Mouse (Mus musculus) small intestine, adult 2 months (tissue): Measurements from ENCODE around the gene Sult6b2. TPM values are rescaled to one million over a fixed set of nuclear protein-coding genes. Genes with fewer than 3 reads are reported as not detected.
A peak's percentile ranks its signal among the peaks of the same experiment; 100 is the strongest.

Experiments used
- H3K27ac ChIP-seq: fragments of 200-500 bp; 2 replicates; pipeline ENCODE4 v1.5.1; 2012; ENCODE audit warnings: low read depth, low read length, control low read depth, inconsistent platforms; ENCODE audit not compliant: insufficient read depth
- H3K27me3 ChIP-seq: fragments of 200-500 bp; 2 replicates; pipeline ENCODE4 v1.6.1; 2012; ENCODE audit warnings: mild to moderate bottlenecking, moderate library complexity, low read length, inconsistent platforms; ENCODE audit not compliant: control insufficient read depth, insufficient read depth
- H3K36me3 ChIP-seq: fragments of 200-500 bp; 2 replicates; pipeline ENCODE4 v1.6.1; 2012; ENCODE audit warnings: mild to moderate bottlenecking, low read length, control low read depth, inconsistent platforms; ENCODE audit not compliant: control insufficient read depth, insufficient read depth
- H3K4me1 ChIP-seq: fragments of 200-500 bp; 2 replicates; pipeline ENCODE4 v1.6.1; 2012; ENCODE audit warnings: low read length, inconsistent platforms, mixed read lengths; ENCODE audit not compliant: control insufficient read depth, insufficient read depth, insufficient read length
- H3K4me3 ChIP-seq: fragments of 200-500 bp; 2 replicates; pipeline ENCODE4 v1.5.1; 2012; ENCODE audit warnings: low read depth, mild to moderate bottlenecking, control low read depth, inconsistent platforms, low read length, moderate library complexity
- CTCF ChIP-seq: fragments of 200-500 bp; IDR thresholded peaks from 2 replicates; pipeline ENCODE4 v1.5.1; 2012; ENCODE audit warnings: low read depth, mild to moderate bottlenecking, control low read depth, inconsistent platforms, low read length, moderate library complexity, mixed read lengths; ENCODE audit not compliant: insufficient replicate concordance, insufficient read length; ENCODE audit errors: extremely low read depth
- POLR2A ChIP-seq: fragments of 200-500 bp; IDR thresholded peaks from 2 replicates; pipeline ENCODE4 v1.6.1; 2012; ENCODE audit warnings: low read depth, mild to moderate bottlenecking, control low read depth, inconsistent platforms, low read length, moderate library complexity
- WGBS: fragments of 180-500 bp; shearing (Covaris S2); methylation state at CpG from one replicate; pipeline ENCODE4 v1.1.7; 2018; 5-methylcytosine and 5-hydroxymethylcytosine counted together
- polyA plus RNA-seq: library from polyadenylated mRNA; depleted of rRNA; stranded (reverse); fragments of >200 nt; gene quantifications from 2 replicates; pipeline ENCODE4 v1.2.3, GENCODE M21; 2012

Sult6b2 gene
- polyA plus RNA-seq, 1 experiment, result 0.20 TPM

DNA sequence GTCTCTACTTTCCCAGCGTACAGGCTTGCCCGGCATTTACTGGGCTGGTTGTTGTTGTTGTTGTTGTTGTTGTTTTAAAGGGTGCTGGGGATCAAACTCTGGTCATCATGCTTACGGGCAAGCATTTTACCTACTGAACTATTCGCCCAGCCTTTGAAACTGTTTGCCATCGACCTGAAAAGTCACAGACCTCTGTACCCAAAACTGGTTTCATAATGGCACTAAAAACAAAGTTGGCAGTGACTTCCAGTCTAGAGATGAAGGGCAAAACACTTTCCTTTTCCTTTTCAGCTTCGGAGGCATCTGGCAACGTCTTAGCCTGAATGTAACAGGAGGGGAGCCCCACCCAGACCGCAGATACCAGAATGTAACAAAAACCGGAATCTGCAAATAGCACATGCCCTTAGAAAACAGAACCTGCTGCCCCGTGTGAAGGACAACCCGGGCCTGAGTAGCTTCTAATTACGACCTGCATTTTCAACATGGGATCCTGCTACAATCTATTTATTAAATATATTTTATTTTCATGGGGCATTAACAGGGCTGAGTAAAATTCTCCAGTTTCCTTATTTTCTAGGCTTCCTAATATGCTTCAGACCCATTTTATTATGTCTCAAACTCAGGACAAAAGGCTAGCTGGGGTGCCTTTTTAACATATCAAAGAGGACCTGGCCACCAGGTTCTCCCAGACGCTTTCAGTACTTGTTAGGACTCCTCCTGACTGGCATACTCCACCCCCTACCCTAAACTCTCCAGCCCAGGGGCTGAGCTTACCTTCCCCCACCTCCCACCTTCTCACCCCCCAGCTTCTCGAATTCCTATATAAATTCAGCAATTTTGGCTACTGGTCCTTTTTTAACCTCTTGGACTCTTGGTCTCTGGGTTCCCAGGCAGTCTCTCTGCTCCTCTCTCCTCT is 51.7 kb downstream of the Sult6b2 start:
- Histone ChIP-seq H3K27ac (0 out of 2 replicates have a peak overlapping the region, but pooled peaks have one; percentile 4), H3K4me3 (no peak overlapping the region), H3K4me1 (peaks cover 12% of the 10 kb centered on the region; the same call in 1 of the 2 replicates), H3K27me3 (no peaks in the 10 kb centered on the region), H3K36me3 (no peaks in the 10 kb centered on the region)
- TF ChIP-seq CTCF, result no peak
- TF ChIP-seq POLR2A, result no peak
- 28% methylated on average over 14 of the region's 14 CpGs for WGBS

DNA sequence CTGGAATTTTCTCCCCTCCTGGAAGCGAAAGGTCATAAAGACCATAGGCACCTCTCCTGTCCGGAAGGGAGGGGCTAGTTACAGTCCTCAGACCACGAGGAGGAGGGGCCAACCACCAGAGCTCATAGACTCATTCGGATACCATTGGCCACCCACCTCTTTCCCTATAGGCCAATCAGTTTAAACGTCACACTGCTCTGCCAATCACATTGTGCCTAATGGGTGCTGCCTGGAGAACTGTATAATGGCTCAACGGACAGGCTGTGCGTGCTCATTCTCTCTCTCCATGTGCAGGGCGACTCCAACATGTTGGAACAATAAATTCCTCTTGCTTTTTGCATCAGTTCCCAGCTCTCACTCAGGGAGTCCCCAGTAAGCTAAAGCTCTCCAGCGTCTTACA is 52.9 kb downstream of the Sult6b2 start:
- Histone ChIP-seq H3K4me3 (no peak overlapping the region), H3K27me3 (no peaks in the 10 kb centered on the region), H3K27ac (no peak overlapping the region), H3K36me3 (no peaks in the 10 kb centered on the region), H3K4me1 (peaks cover 11% of the 10 kb centered on the region; the same call in 1 of the 2 replicates)
- TF ChIP-seq POLR2A (no peak), CTCF (no peak)
- WGBS, result 80% methylated on average over 9 of the region's 9 CpGs

DNA sequence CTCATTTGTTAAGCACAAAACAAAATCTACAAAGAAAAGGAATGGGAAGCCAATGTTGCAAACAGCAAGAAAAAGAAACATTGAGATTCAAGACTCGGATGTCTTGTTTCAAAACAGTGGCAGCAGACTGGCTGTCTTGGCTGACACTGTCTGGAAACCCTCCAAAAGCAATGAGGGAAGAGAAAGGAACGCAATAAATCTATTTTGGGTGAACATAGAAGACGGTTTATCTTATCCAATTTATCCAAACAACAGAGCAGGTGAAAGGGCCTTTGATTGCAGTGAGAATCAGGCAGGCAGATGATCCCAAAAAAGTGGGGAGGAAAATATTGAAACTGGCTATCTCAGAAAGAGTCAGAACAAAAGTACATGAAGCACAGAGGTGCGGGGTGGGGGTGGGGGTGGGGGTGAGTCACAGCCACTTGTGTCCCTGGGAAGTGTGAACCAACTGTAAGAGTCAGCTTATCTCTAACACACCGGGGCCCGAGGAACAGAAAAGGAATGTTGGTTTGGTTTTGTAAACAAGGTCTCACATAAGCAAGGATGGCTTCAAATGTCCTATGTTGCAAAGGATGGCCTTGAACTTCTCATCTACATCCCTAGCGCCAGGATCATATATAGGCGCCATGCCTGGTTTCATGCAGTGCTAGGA is 56.1 kb downstream of the Sult6b2 start:
- Histone ChIP-seq H3K27ac (no peak overlapping the region), H3K36me3 (no peaks in the 10 kb centered on the region), H3K27me3 (no peaks in the 10 kb centered on the region), H3K4me3 (no peak overlapping the region), H3K4me1 (peaks cover 10% of the 10 kb centered on the region; the same call in 1 of the 2 replicates)
- WGBS, result 30% methylated on average over 8 of the region's 8 CpGs
- no peak for TF ChIP-seq CTCF
- TF ChIP-seq POLR2A, result no peak

DNA sequence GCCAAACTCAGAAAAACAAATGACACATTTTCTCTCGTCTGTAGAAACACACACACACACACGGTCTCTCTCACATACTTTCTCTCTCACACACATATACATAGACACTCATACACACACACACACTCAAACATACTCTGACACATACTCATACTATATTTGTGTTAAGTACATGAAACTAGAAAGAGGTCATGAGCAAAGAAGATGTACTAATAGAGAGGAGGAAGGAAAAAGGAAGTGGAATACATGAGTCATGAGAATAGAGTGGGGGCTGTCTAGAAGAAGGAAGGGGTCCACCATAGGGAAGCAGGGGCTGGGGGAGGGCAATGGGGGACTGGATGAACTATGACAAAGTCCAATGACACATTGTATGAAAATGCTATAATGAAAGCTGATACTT is 57.1 kb downstream of the Sult6b2 start:
- H3K36me3 ChIP-seq, result no peaks in the 10 kb centered on the region
- TF ChIP-seq CTCF (no peak), POLR2A (no peak)
- 70% methylated on average over 2 of the region's 2 CpGs for WGBS
- H3K27ac ChIP-seq, result peak overlapping the region; percentile 12; the same call in 1 of the 2 replicates
- peaks cover 7% of the 10 kb centered on the region; the same call in 1 of the 2 replicates for H3K4me1 ChIP-seq
- H3K27me3 ChIP-seq, result no peaks in the 10 kb centered on the region
- H3K4me3 ChIP-seq, result no peak overlapping the region

DNA sequence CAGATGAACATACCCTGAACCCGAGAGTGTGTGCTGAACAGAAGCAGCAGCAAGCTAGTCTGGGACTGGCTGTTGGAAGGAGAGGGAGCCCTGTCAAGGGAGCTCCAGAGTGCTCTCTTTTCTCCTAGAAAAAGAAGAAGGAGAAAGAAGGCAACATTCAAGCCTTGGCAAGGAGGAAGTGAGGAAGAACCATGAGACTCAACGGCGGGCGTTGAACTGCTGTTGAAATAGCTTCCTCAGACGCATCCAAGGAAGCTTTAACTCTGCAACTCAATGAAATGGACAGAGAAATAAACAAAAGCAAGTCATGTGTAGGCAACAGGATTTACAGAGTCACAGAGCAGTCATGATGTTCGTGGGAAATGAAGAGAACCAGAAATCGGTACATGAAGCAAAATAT is 57.5 kb downstream of the Sult6b2 start:
- H3K27ac ChIP-seq, result peak overlapping the region; percentile 12
- TF ChIP-seq CTCF, result no peak
- TF ChIP-seq POLR2A, result no peak
- peaks cover 7% of the 10 kb centered on the region; the same call in 1 of the 2 replicates for H3K4me1 ChIP-seq
- H3K4me3 ChIP-seq, result no peak overlapping the region
- no peaks in the 10 kb centered on the region for H3K27me3 ChIP-seq
- H3K36me3 ChIP-seq, result no peaks in the 10 kb centered on the region
- 72% methylated on average over 7 of the region's 7 CpGs for WGBS

DNA sequence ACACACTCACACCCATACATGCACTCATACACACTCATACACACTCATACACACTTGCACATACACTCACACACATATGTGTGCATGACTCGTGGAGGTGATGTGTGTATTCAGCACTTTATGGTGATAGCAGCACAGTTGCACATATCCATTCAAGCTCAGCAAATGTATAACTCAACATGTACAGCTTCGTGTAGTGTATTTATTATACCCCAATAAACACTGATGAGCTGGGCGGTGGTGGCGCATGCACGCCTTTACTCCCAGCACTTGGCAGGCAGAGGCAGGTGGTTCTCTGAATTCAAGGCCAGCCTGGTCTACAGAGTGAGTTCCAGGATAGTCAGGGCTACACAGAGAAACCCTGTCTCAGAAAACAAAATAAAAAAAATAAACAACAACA is 58.8 kb downstream of the Sult6b2 start:
- H3K36me3 ChIP-seq, result no peaks in the 10 kb centered on the region

DNA sequence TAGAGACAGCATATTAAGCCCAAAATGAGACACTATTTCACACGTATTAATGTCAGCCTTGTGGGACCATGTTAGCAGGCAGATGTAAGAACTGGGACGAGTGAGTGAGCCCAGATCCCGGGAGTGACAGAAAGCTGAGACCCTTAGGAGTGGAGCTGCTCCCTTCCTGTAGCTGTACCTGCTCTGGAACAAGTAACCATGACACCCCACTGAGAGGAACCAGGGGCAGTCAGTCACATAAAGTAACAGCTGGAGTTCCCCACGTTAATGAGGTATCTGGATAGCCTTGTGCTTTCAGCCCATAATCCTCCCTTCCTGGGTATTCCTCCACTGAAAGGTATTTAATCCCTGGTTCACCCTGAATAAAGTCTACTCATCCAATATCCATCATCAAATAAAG is 61.1 kb downstream of the Sult6b2 start:
- no peaks in the 10 kb centered on the region for H3K4me1 ChIP-seq
- no peaks in the 10 kb centered on the region for H3K27me3 ChIP-seq
- no peak overlapping the region for H3K27ac ChIP-seq
- no peaks in the 10 kb centered on the region for H3K36me3 ChIP-seq
- H3K4me3 ChIP-seq, result no peak overlapping the region
- WGBS, result 78% methylated on average over 4 of the region's 4 CpGs
- TF ChIP-seq CTCF, result no peak
- no peak for TF ChIP-seq POLR2A

More for the DNA sequence above, 58.8 kb downstream of the Sult6b2 start:
- H3K4me3 ChIP-seq, result no peak overlapping the region
- TF ChIP-seq POLR2A (no peak), CTCF (no peak)
- no peaks in the 10 kb centered on the region for H3K27me3 ChIP-seq
- WGBS, result 42% methylated on average over 5 of the region's 5 CpGs
- H3K27ac ChIP-seq, result no peak overlapping the region
- peaks cover 7% of the 10 kb centered on the region; the same call in 1 of the 2 replicates for H3K4me1 ChIP-seq
